Mouse (Mus musculus): ENCODE measurements around the gene Tmppe.
A peak's percentile ranks its signal among the peaks of the same experiment; 100 is the strongest.

The Tmppe gene

DNA sequence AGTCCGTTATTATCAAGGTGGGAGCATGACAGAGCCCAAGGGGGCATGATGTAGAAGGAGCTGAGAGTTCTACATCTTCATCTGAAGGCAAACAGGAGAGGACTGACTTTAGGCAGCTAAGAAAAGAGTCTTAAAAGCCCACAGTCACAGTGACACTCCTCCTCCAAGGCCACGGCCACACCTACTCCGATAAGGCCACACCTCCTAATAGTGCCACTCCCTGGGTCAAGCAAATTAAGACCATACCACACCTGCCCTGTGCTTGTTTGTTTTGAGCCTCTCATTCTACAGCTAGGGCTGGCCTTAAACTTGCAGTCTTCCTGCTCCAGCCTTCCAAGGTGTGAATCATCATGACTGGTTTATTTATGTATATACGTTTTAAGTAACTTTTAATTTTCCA is 5.6 kb upstream of the Tmppe start:
- DNase-seq (ENCODE audit: low read depth): no peak

GRCm38 (mm10) chr9:114399680-114400079 is 1.2 kb upstream of the Tmppe start:
- DNase-seq (ENCODE audit: low read depth): no peak

GRCm38 (mm10) chr9:114400588-114400948 is 337 bp upstream of the Tmppe start:
- no peak for DNase-seq (ENCODE audit: low read depth)

GRCm38 (mm10) chr9:114401685-114402080 is 778 bp downstream of the Tmppe start:
- peak; percentile 13 for DNase-seq (ENCODE audit: low read depth)

GRCm38 (mm10) chr9:114407676-114408075 is 6.8 kb downstream of the Tmppe start:
- DNase-seq (ENCODE audit: low read depth): no peak

GRCm38 (mm10) chr9:114410313-114410862 is 9.5 kb downstream of the Tmppe start:
- no peak for DNase-seq (ENCODE audit: low read depth)

DNA sequence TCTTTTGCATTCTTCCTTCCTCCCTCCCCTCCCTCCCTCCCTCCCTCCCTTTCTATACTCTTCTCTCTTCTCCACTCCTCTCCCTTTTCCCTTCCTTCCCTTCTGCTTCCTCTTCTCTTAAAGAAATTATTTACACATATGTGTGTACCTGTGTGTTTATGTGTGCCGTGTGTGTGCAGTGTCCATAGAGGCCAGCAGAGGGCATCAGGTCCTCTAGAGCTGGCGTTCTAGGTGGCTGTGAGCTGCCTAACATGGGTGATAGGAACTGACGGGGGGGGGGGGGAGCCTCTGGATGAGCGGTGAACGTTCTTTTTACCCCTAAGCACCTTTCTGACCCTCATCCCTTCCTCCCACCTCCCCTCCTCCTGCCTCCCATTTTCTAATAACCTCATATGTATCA is 10.4 kb downstream of the Tmppe start:
- DNase-seq (ENCODE audit: low read depth): no peak

GRCm38 (mm10) chr9:114412406-114412805 is 11.5 kb downstream of the Tmppe start:
- no peak for DNase-seq (ENCODE audit: low read depth)

DNA sequence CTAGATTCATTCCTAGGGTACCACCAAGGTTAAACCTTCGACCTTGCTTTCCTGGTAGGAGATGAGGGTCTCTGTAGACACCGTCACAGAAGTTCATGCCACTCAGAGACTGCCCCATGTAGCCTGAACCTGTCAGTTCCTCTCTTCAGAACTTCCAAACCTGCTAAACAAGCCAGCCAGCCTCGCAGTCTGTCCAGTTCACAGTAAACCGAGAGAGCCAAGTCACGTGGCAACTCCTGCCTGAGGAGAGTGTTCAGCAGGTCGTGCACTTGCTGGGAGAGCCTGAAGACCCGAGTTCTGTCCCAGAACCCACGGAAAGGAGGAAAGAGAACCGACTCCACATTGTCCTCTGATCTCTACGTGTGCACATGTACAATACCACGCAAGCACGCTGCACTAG is 13.0 kb downstream of the Tmppe start:
- no peak for DNase-seq (ENCODE audit: low read depth)

DNA sequence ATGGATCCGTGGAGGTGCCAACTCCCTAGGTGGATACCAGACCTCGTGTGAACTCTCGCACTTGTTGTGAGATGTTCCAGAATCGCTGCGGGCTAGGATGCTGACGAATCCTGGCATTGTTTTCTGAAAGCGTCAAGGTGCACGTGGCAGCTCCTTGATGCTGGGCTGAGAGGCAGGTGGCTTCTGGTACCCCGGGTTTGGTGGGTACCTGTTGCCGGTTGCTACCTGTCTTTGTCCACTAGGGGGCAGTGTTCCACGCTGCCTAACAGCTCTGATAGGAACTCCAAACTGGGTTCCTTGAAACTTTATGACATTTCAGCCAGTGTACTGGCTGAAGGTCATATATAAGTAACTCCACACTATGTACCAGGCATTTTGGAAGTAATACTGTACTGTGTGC is 14.8 kb downstream of the Tmppe start:
- peak; percentile 9 for DNase-seq (ENCODE audit: low read depth)

DNA sequence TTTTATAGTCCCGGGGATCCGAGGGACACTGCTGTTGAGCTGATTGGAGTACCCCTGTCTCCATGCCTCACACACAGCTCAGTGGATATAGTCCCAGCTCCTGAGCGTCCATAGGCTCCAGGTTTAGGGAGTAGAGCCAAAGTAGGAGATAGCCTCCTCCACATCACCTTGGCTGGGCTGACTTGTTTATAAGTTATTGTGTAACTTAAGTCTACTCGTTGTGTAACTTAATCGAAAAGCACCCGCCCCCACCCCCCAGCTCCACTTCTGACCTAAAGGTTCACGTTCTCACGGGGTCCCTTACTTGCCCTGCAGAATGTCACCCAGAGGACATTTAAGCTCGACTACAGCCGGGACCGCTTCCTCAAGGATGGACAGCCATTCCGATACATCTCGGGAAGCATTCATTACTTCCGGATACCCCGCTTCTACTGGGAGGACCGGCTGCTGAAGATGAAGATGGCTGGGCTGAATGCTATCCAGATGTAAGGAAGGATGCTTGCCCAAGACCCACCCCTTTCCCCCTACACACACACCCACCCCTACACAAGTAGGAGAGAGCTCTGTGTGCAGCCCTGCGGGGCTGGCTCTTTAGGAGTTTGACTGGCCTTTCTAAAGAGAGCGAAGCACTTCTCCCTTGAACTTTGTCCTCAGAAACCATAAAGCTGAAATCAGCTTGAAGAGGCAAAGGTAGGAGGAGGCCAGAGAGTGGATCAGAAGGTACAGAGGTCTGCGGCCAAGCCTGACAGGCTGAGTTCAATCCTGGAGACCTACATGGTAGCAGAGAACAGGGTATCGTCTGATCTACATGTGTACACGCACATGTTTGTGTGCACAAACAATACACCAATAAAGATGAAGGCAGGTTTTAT is 16.0 kb downstream of the Tmppe start:
- no peak for DNase-seq (ENCODE audit: low read depth)

- peak; percentile 23 for DNase-seq (ENCODE audit: low read depth)
These were observed 17.3 kb downstream of the Tmppe start for GRCm38 (mm10) chr9:114418187-114418586.

DNA sequence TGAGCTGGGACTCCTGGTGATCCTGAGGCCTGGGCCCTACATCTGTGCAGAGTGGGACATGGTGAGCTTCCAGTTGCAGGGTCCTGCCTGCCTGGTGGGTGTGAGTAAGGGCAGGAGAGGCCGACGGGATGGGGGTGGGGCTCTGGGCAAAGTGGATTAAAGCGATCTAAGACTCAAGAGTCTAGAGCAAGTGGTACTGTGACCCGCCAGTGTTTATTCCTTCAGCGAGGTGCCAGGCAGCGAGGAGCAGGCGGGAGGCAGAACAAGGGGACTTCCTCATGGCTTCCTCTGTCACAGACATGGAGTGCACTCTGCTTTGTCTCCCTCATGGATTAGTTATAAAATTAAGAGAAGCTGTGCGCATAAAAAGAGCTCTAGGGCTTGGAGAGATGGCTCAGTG is 19.5 kb downstream of the Tmppe start:
- no peak for DNase-seq (ENCODE audit: low read depth)

GRCm38 (mm10) chr9:114421045-114421444 is 20.1 kb downstream of the Tmppe start:
- DNase-seq (ENCODE audit: low read depth): no peak

DNA sequence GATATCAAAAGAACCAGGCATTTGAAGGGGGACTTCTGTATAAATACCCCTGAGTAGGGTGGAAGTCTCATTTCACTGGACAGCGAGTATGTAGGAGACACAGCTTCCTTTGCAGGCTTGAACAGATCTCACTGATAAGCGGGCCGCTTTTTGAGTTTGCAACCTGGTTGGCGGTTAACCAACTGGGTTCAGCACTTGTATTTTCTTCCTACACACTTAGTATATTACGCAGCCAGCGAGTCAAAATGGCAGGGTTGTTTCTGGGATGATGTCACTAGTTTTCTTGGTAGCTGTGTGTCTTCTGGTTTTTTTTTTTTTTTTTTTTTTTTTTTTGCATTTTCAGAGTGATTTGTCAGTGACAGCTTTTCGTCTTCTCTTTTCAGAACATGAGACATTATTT is 20.9 kb downstream of the Tmppe start:
- DNase-seq (ENCODE audit: low read depth): no peak

DNA sequence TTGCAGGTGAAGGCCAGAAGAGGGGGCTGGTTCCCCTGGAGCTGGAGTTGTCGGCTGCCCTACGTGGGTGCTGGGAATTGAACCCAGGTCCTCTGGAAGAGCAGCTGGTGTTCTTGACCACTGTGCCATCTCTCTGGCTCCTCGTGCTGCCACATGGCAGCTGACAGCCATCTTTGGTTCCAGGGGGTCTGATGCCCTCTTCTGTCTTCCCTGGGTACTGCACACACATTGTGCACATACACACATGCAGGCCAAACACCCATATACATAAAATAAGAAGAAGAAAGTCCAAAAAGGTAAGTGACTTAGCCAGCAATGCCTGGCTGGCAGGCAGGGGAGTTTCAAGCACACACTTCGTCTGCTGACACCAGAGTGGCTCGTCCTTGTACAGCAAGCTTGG is 24.7 kb downstream of the Tmppe start:
- no peak for DNase-seq (ENCODE audit: low read depth)

DNA sequence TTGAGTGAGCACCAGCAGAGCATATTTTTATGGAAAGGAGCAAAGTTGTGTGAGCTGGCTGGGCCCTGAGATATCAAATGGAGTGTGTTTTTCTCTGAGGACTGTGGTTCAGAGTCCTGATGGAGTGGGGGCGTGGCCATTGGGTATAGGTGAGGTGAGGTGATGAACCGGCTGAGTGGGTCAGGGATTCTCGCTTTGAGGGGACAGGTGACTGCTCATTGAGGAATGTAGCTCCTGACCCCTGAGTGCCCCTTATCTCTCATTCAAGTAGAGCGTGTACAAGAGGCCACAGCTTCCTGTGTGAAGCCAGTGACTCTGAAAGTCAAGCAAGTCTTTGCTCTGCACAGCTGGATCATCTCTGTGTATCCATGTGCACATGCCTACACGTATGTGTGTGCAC is 25.3 kb downstream of the Tmppe start:
- DNase-seq (ENCODE audit: low read depth): no peak

- DNase-seq (ENCODE audit: low read depth): no peak
These were observed 26.5 kb downstream of the Tmppe start for GRCm38 (mm10) chr9:114427425-114427824.

- DNase-seq (ENCODE audit: low read depth): no peak
These were observed 27.4 kb downstream of the Tmppe start for GRCm38 (mm10) chr9:114428103-114428834.

GRCm38 (mm10) chr9:114435668-114436067 is 34.8 kb downstream of the Tmppe start:
- DNase-seq (ENCODE audit: low read depth): no peak

GRCm38 (mm10) chr9:114440548-114440947 is 39.6 kb downstream of the Tmppe start:
- no peak for DNase-seq (ENCODE audit: low read depth)

DNA sequence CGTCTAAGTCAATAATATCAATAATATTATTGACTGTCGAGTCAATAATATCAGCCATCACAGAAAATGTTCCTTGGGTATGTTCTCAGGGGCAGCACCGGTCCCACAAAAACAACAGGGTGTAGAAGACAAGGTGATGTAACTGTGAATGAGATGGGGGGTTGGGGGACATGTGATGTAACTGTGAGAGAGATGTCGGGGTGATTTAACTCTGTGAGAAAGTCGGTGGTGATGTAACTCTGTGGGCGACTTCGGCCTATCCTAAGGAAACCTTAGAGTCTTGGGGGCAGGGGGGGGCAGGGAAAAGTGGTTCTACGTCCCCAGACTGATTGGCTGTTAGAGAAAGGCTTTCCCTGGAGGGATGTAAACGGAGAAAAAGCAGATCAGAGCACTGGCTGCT is 41.3 kb downstream of the Tmppe start:
- no peak for DNase-seq (ENCODE audit: low read depth)

- no peak for DNase-seq (ENCODE audit: low read depth)
These were observed 42.0 kb downstream of the Tmppe start for GRCm38 (mm10) chr9:114442893-114443292.

Data from fibroblast of lung, adult 2 months (primary cell).